Mouse (Mus musculus) lung, postnatal 0 days (tissue): Measurements from ENCODE around the gene Gmfg.

Source experiments
- CTCF ChIP-seq: IDR thresholded peaks from 2 replicates; pipeline ENCODE4 v1.5.1; 2016; ENCODE audit warnings: antibody characterized with exemption, mild to moderate bottlenecking
- EP300 ChIP-seq: IDR thresholded peaks from 2 replicates; pipeline ENCODE4 v1.6.1; 2016; ENCODE audit warnings: antibody characterized with exemption, mild to moderate bottlenecking, control low read depth

GRCm38 (mm10) chr7:28495426-28495825, 58.2 kb downstream of the Gmfg start:
- no peak for TF ChIP-seq EP300
- TF ChIP-seq CTCF: no peak
